Mouse (Mus musculus) liver, embryonic 11.5 days (tissue): ENCODE data around the gene Arhgap29. TPM values are rescaled to one million over a fixed set of nuclear protein-coding genes. Genes with fewer than 3 reads are reported as not detected.

Experiments used
- ATAC-seq: fragments of 200-750 bp; cut with Nextera tagmentation; replicated peaks from 2 replicates; pipeline ENCODE4 v1.8.0; 2017; ENCODE audit warnings: moderate number of reproducible peaks, mild to moderate bottlenecking, moderate TSS enrichment, moderate library complexity; ENCODE audit not compliant: low FRiP score
- DNase-seq: peaks from one replicate; pipeline ENCODE4 v3.0.0-alpha.2; 2017; ENCODE audit warnings: low spot score
- H3K27ac ChIP-seq: fragments of 300-500 bp; sonication (generic); 2 replicates; pipeline ENCODE4 v1.5.1; 2014; ENCODE audit warnings: mild to moderate bottlenecking, low read depth, low read length, control low read depth
- H3K27me3 ChIP-seq: fragments of 300-500 bp; sonication (generic); replicated peaks from 2 replicates; pipeline ENCODE4 v1.6.1; 2014; ENCODE audit warnings: low read length, mixed read lengths; ENCODE audit not compliant: control insufficient read depth, insufficient read depth
- H3K36me3 ChIP-seq: fragments of 300-500 bp; sonication (generic); 2 replicates; pipeline ENCODE4 v1.6.1; 2014; ENCODE audit warnings: mild to moderate bottlenecking, low read length, moderate library complexity, mixed read lengths; ENCODE audit not compliant: control insufficient read depth, insufficient read depth
- H3K4me1 ChIP-seq: fragments of 300-500 bp; sonication (generic); replicated peaks from 2 replicates; pipeline ENCODE4 v1.6.1; 2014; ENCODE audit warnings: low read length, mixed read lengths; ENCODE audit not compliant: control insufficient read depth, insufficient read depth
- H3K4me2 ChIP-seq: fragments of 300-500 bp; sonication (generic); 2 replicates; pipeline ENCODE4 v1.6.1; 2014; ENCODE audit warnings: mild to moderate bottlenecking, control low read depth, moderate library complexity
- H3K4me3 ChIP-seq: fragments of 300-500 bp; sonication (generic); 2 replicates; pipeline ENCODE4 v1.5.1; 2014; ENCODE audit warnings: low read depth, low read length, control low read depth
- H3K9ac ChIP-seq: fragments of 300-500 bp; sonication (generic); 2 replicates; pipeline ENCODE4 v1.6.1; 2014; ENCODE audit warnings: low read depth, low read length, control low read depth
- H3K9me3 ChIP-seq: fragments of 300-500 bp; sonication (generic); 2 replicates; pipeline ENCODE4 v1.6.1; 2016; ENCODE audit warnings: low read length, inconsistent platforms, mixed read lengths; ENCODE audit not compliant: control insufficient read depth
- WGBS: fragments of 180-500 bp; shearing (Covaris S2); extraction: QIAGEN DNeasy Blood & Tissue Kit; methylation state at CpG from one replicate; pipeline ENCODE4 v1.1.7; 2014; 5-methylcytosine and 5-hydroxymethylcytosine counted together
- polyA plus RNA-seq: library from polyadenylated mRNA; unstranded; fragments of >200 nt; fragmentation: Nextera tagmentation; extraction: Ambion mirVana; gene quantifications from 2 replicates; pipeline ENCODE4 v1.2.1, GENCODE M21; 2014

The Arhgap29 gene
- polyA plus RNA-seq: 24.1 and 25.5 TPM in 2 replicates

DNA sequence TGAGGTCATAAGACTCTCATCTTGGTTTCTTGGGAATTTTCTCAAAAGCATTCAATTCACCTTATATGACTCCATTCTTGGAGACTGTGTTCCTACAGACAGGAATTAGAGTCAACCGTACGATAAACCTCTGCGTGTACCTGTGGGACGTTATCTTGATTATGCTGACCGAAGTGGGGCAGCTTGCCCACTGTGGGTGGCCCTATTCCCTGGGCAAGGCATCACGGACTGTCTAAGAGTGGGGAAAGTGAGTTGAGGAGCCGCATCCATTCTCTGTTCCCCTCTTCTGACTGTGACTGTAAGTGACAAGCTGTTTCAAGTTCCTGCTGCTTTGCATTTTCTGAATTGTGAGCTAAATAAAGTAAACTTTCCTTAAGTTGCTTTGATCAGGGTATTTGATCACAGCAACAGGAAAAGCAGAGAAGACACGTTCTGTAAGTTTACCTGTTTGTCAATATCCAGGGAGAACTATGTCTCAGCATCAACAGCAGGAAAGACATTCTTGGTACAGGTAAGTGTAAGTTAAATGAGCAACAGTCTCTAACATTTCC is at the start of gene Arhgap29:
Gene Arhgap29, plus strand, starts transcription at position 501 of the 551 bp plus-strand sequence.
- Histone ChIP-seq H3K36me3 (no peaks in the 10 kb centered on the region), H3K9ac (peak within 1 kb of the TSS; percentile 71), H3K9me3 (no peaks in the 10 kb centered on the region), H3K27me3 (0 out of 2 replicates have a peak, but pooled peaks cover 5% of the 10 kb centered on the region), H3K4me2 (peak within 1 kb of the TSS; percentile 99), H3K4me1 (no peaks in the 10 kb centered on the region), H3K4me3 (peak within 1 kb of the TSS; percentile 75), H3K27ac (no peak within 1 kb of the TSS)
- ATAC-seq (no peak), DNase-seq (no peak)
- 89% methylated on average over 8 of the region's 8 CpGs for WGBS

DNA sequence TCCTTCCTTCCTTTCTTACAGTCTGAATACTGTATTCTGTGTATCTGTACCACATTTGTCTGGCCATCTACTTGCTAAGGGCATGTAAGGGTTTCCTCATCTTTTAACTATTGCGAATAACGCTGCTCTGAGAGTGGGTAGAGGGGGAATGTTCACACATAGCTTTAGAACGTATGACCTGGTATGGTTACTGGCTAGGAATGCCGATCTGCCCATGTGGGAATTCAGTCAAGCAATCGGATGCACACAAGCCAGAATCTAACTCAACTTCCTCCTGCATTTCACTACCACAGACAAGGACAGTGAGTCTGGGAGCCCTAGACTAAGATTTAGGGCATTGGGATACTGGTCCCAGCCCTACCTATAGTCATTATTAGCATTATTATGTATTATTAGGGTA is 49.6 kb upstream of the Arhgap29 start:
- Histone ChIP-seq H3K4me1 (peaks cover 6% of the 10 kb centered on the region; the same call in 1 of the 2 replicates), H3K27ac (no peak overlapping the region), H3K27me3 (0 out of 2 replicates have a peak, but pooled peaks cover 2% of the 10 kb centered on the region), H3K4me2 (no peak overlapping the region), H3K9ac (no peak overlapping the region), H3K4me3 (no peak overlapping the region), H3K9me3 (no peaks in the 10 kb centered on the region), H3K36me3 (no peaks in the 10 kb centered on the region)
- no peak for DNase-seq
- ATAC-seq: no peak
- WGBS: 84% methylated on average over 5 of the region's 5 CpGs

DNA sequence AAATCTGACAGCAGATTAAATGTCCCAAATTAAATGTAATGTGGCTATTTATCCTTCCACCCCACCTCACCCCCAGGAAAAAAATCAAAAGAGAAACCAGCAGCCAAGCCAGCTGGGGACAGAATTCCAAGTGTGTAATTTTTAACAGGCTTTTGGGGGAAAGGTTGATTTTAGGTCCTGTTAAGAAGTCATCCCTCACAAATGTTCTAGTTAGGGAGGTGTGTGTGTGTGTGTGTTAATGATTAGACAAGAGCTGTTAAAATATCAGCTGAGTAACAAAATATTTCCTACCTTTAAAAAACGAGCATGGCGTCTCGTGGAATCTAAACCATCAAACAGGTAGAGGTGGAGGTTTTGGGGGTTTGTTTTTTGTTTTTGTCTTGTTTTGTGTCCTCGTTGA is 49.1 kb upstream of the Arhgap29 start:
- ATAC-seq: no peak
- Histone ChIP-seq H3K4me3 (no peak overlapping the region), H3K9me3 (no peaks in the 10 kb centered on the region), H3K36me3 (no peaks in the 10 kb centered on the region), H3K9ac (no peak overlapping the region), H3K27me3 (0 out of 2 replicates have a peak, but pooled peaks cover 2% of the 10 kb centered on the region), H3K4me2 (no peak overlapping the region), H3K4me1 (peaks cover 6% of the 10 kb centered on the region; the same call in 1 of the 2 replicates), H3K27ac (no peak overlapping the region)
- WGBS: 69% methylated on average over 4 of the region's 4 CpGs
- no peak for DNase-seq

DNA sequence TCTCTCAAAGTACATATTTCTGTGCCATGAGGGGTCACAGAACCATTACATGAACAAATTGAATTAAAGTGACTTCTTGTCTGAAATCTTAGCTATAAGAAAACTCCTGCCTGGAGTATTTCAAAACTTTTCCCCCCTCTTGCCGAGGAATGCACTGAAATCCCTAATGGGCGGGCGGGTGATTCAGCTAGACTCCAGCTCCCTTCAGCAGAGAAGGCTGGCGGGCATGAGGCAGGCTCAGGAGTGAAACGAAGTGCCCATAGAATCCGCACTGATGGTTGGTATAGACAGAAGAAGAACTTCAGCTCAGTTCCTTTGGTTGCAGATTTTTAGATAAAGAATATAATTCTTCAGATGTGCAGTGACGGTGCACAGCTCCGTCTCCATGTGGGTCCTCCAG is 48.6 kb upstream of the Arhgap29 start:
- Histone ChIP-seq H3K27me3 (0 out of 2 replicates have a peak, but pooled peaks cover 2% of the 10 kb centered on the region), H3K4me2 (no peak overlapping the region), H3K9me3 (no peaks in the 10 kb centered on the region), H3K36me3 (no peaks in the 10 kb centered on the region), H3K4me3 (no peak overlapping the region), H3K4me1 (peaks cover 6% of the 10 kb centered on the region; the same call in 1 of the 2 replicates), H3K27ac (no peak overlapping the region), H3K9ac (no peak overlapping the region)
- 64% methylated on average over 8 of the region's 8 CpGs for WGBS
- no peak for ATAC-seq
- no peak for DNase-seq

DNA sequence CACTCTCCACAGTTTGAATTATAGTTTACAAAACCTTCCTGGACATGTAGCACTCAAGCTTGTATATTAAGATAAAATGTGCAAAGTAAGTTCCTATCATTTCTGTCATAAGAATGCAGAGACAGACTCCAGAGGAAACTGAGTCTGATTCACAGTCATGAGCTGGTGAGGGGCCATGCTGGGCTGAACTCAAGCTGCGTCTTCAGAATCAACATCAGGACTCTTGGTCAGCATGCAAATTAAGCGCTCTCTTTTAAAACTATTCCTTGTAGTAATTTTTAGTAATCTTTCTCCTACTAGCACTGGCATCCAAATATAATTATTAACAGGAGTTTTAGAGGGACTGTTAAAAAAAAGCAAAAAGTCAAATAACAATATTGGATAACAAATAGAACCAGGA is 47.9 kb upstream of the Arhgap29 start:
- no peak overlapping the region for H3K9ac ChIP-seq
- 86% methylated on average over 2 of the region's 2 CpGs for WGBS
- no peak overlapping the region for H3K4me2 ChIP-seq
- peaks cover 6% of the 10 kb centered on the region; the same call in 1 of the 2 replicates for H3K4me1 ChIP-seq
- no peak overlapping the region for H3K27ac ChIP-seq
- no peaks in the 10 kb centered on the region for H3K36me3 ChIP-seq
- H3K4me3 ChIP-seq: no peak overlapping the region
- no peak for DNase-seq
- ATAC-seq: no peak
- no peaks in the 10 kb centered on the region for H3K9me3 ChIP-seq
- 0 out of 2 replicates have a peak, but pooled peaks cover 2% of the 10 kb centered on the region for H3K27me3 ChIP-seq

DNA sequence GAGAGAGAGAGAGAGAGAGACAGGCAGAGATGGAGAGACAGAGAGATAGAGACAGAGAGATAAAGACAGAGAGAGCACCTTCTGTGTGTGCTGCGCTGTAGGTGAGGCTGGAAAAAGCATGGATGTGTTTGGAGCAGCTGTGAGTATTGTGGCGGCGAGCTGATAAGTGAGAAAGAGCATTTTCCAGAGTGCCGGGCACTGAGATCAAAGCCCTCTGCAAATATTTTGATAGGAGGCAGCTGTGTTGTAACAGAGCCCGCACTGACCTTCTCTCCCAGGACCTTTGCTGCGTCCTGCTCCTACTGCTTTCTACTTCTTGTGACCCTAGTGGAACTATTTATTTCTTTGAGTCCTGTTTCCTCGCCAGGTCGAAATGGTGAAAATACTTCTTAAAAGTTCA is 45.7 kb upstream of the Arhgap29 start:
- Histone ChIP-seq H3K9ac (no peak overlapping the region), H3K4me3 (no peak overlapping the region), H3K4me1 (peaks cover 6% of the 10 kb centered on the region; the same call in 1 of the 2 replicates), H3K36me3 (no peaks in the 10 kb centered on the region), H3K27me3 (0 out of 2 replicates have a peak, but pooled peaks cover 2% of the 10 kb centered on the region), H3K4me2 (no peak overlapping the region), H3K9me3 (no peaks in the 10 kb centered on the region), H3K27ac (no peak overlapping the region)
- no peak for ATAC-seq
- no peak for DNase-seq
- WGBS: 39% methylated on average over 8 of the region's 8 CpGs

DNA sequence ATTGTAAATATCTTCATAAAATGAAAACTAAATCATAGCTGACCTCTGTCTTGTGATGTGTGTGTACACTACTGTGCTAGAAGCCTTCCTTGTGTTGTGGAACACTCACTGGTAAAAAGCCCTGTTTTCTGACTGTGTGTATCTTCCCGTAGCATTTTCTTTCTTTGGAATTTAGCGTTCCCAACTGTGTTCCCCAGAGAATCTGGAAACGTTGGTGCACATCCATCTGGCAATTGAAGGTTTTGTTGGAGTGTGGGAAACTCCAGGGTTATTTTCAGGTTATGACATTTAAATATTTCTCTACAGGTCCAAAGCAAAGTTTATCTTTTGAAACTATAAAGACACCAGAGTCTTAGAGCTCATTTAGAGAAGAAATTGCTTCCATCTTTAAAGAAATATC is 43.2 kb upstream of the Arhgap29 start:
- no peak overlapping the region for H3K4me3 ChIP-seq
- no peaks in the 10 kb centered on the region for H3K9me3 ChIP-seq
- H3K9ac ChIP-seq: no peak overlapping the region
- no peak for ATAC-seq
- no peak for DNase-seq
- H3K4me2 ChIP-seq: no peak overlapping the region
- no peaks in the 10 kb centered on the region for H3K36me3 ChIP-seq
- 0 out of 2 replicates have a peak, but pooled peaks cover 2% of the 10 kb centered on the region for H3K27me3 ChIP-seq
- H3K27ac ChIP-seq: no peak overlapping the region
- 76% methylated on average over 3 of the region's 3 CpGs for WGBS
- H3K4me1 ChIP-seq: peaks cover 4% of the 10 kb centered on the region; the same call in 1 of the 2 replicates

DNA sequence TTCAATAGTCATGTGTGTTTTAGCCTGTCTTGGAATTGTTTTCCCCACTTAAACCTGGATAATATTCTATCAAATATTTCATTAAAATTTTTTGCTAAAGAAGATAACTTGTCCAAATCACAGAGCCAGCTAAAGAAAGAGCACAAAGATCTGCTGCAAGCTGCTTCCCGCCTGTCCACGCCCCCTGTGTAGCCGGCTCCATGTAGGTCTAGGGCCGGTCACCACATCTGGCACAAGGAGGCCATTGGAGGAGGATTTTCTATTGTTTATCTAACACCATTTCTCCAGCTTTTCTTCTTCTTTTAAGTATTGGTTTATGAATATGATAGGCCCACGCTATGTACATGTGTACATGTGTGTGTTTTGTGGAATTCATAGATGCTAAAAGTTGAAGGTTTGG is 38.9 kb upstream of the Arhgap29 start:
- no peak overlapping the region for H3K4me2 ChIP-seq
- 87% methylated on average over 5 of the region's 5 CpGs for WGBS
- ATAC-seq: no peak
- H3K9me3 ChIP-seq: no peaks in the 10 kb centered on the region
- H3K27me3 ChIP-seq: no peaks in the 10 kb centered on the region
- no peaks in the 10 kb centered on the region for H3K36me3 ChIP-seq
- no peak overlapping the region for H3K27ac ChIP-seq
- H3K9ac ChIP-seq: no peak overlapping the region
- no peak overlapping the region for H3K4me3 ChIP-seq
- H3K4me1 ChIP-seq: peaks cover 7% of the 10 kb centered on the region; the same call in 1 of the 2 replicates
- no peak for DNase-seq
